Mouse (Mus musculus): ENCODE measurements at regions not wholly inside any gene's neighbourhood (a gene's known extent, or its start where the extent isn't known, plus 50 kb on each side); places are given as distances from the start of the nearest gene placed in this dataset.

- no peak for DNase-seq (ENCODE audit: low spot score)
Observed at GRCm38 (mm10) chr13:59916166-59917044, 93.5 kb upstream of the Tut7 start.

GRCm38 (mm10) chr13:59915734-59916133, 92.8 kb upstream of the Tut7 start:
- no peak for DNase-seq (ENCODE audit: low spot score)

- no peak for DNase-seq (ENCODE audit: low spot score)
Observed at GRCm38 (mm10) chr13:59910179-59911071, 87.5 kb upstream of the Tut7 start.

GRCm38 (mm10) chr13:59909400-59909799, 86.5 kb upstream of the Tut7 start:
- DNase-seq (ENCODE audit: low spot score): no peak

GRCm38 (mm10) chr13:59908786-59909185, 85.8 kb upstream of the Tut7 start:
- DNase-seq (ENCODE audit: low spot score): no peak

- no peak for DNase-seq (ENCODE audit: low spot score)
Observed at GRCm38 (mm10) chr13:59905488-59905887, 82.5 kb upstream of the Tut7 start.

- DNase-seq (ENCODE audit: low spot score): no peak
Observed at GRCm38 (mm10) chr13:59904415-59904814, 81.5 kb upstream of the Tut7 start.

GRCm38 (mm10) chr13:59899521-59899920, 76.6 kb upstream of the Tut7 start:
- no peak for DNase-seq (ENCODE audit: low spot score)

- DNase-seq (ENCODE audit: low spot score): no peak
Observed at GRCm38 (mm10) chr13:59895754-59896153, 72.8 kb upstream of the Tut7 start.

GRCm38 (mm10) chr13:59894094-59894493, 71.1 kb upstream of the Tut7 start:
- DNase-seq (ENCODE audit: low spot score): no peak

GRCm38 (mm10) chr13:59892961-59893360, 70.0 kb upstream of the Tut7 start:
- DNase-seq (ENCODE audit: low spot score): no peak

GRCm38 (mm10) chr13:59892340-59892739, 69.4 kb upstream of the Tut7 start:
- no peak for DNase-seq (ENCODE audit: low spot score)

GRCm38 (mm10) chr13:59891737-59892136, 68.8 kb upstream of the Tut7 start:
- no peak for DNase-seq (ENCODE audit: low spot score)

- DNase-seq (ENCODE audit: low spot score): peak; percentile 19
Observed at GRCm38 (mm10) chr13:59889468-59890117, 66.6 kb upstream of the Tut7 start.

GRCm38 (mm10) chr13:59888038-59889016, 65.4 kb upstream of the Tut7 start:
- no peak for DNase-seq (ENCODE audit: low spot score)

- DNase-seq (ENCODE audit: low spot score): no peak
Observed at GRCm38 (mm10) chr13:59887306-59887705, 64.4 kb upstream of the Tut7 start.

- no peak for DNase-seq (ENCODE audit: low spot score)
Observed at GRCm38 (mm10) chr13:59886572-59886971, 63.6 kb upstream of the Tut7 start.

- peak; percentile 32 for DNase-seq (ENCODE audit: low spot score)
Observed at GRCm38 (mm10) chr13:59881989-59882784, 59.2 kb upstream of the Tut7 start.

GRCm38 (mm10) chr13:59880055-59880454, 57.1 kb upstream of the Tut7 start:
- no peak for DNase-seq (ENCODE audit: low spot score)

GRCm38 (mm10) chr13:59875637-59876036, 52.7 kb upstream of the Tut7 start:
- no peak for DNase-seq (ENCODE audit: low spot score)

Data from ovary, postnatal 36 days (tissue).